Comparison of ENCODE assay signal across 8 mouse cellular contexts in genomic region chr19:53901931-53902738, GRCm38 (mm10). TPM values are rescaled to one million over a fixed set of nuclear protein-coding genes. Genes with fewer than 3 reads are reported as not detected.
A peak's percentile ranks its signal among the peaks of the same experiment; 100 is the strongest.
DNase-seq lines count a peak whose midpoint lies in the region; ATAC-seq and TF ChIP-seq lines count a peak whose summit lies in the region.

No protein-coding gene starts in this region.

- H3K4me3 ChIP-seq in embryonic fibroblast, embryonic 13.5 days (ENCODE audit: insufficient read depth, low read length) = peak overlapping the region; percentile 27; the same call in 1 of the 2 replicates
- peak overlapping the region; percentile 93 for H3K4me3 ChIP-seq in limb, embryonic 11.5 days (ENCODE audit: low read depth, low read length)
- H3K4me3 ChIP-seq in neural tube, embryonic 12.5 days = peak overlapping the region; percentile 94

- no peak for TF ChIP-seq CTCF in embryonic fibroblast, embryonic 13.5 days (IDR thresholded peaks at IDR 0.05; ENCODE audit: borderline replicate concordance, insufficient read depth, low read length)

- peak overlapping the region; percentile 74 for H3K4me2 ChIP-seq in limb, embryonic 11.5 days (ENCODE audit: low read depth, severe bottlenecking)
- peak overlapping the region; percentile 75 for H3K4me2 ChIP-seq in neural tube, embryonic 12.5 days (replicated peaks)

- 62% methylated on average over 15 of the region's 15 CpGs for WGBS in limb, embryonic 11.5 days
- 64% methylated on average over 15 of the region's 15 CpGs for WGBS in neural tube, embryonic 12.5 days

- H3K27ac ChIP-seq in embryonic fibroblast, embryonic 13.5 days (ENCODE audit: insufficient read depth, low read length) = peak overlapping the region; percentile 70
- H3K27ac ChIP-seq in limb, embryonic 11.5 days (replicated peaks; ENCODE audit: low read depth, low read length) = no peak overlapping the region
- no peak overlapping the region for H3K27ac ChIP-seq in neural tube, embryonic 12.5 days

- peak; percentile 47 for TF ChIP-seq POLR2A in embryonic fibroblast, embryonic 13.5 days (IDR thresholded peaks at IDR 0.05; ENCODE audit: low read depth, low read length)

- no peaks in the 10 kb centered on the region for H3K36me3 ChIP-seq in limb, embryonic 11.5 days (ENCODE audit: control insufficient read depth, insufficient read depth, low read length)
- no peaks in the 10 kb centered on the region for H3K36me3 ChIP-seq in neural tube, embryonic 12.5 days

- no peaks in the 10 kb centered on the region for H3K27me3 ChIP-seq in limb, embryonic 11.5 days (ENCODE audit: control insufficient read depth, insufficient read depth, low read length)
- H3K27me3 ChIP-seq in neural tube, embryonic 12.5 days (replicated peaks) = no peaks in the 10 kb centered on the region

- no peaks in the 10 kb centered on the region for H3K9me3 ChIP-seq in limb, embryonic 11.5 days (ENCODE audit: control insufficient read depth, low read length)
- no peaks in the 10 kb centered on the region for H3K9me3 ChIP-seq in neural tube, embryonic 12.5 days

- peak overlapping the region; percentile 78 for H3K9ac ChIP-seq in limb, embryonic 11.5 days (ENCODE audit: low read length)
- H3K9ac ChIP-seq in neural tube, embryonic 12.5 days = peak overlapping the region; percentile 68

- H3K4me1 ChIP-seq in embryonic fibroblast, embryonic 13.5 days (ENCODE audit: control insufficient read depth, insufficient read depth, low read length) = peaks cover 4% of the 10 kb centered on the region
- H3K4me1 ChIP-seq in limb, embryonic 11.5 days (ENCODE audit: control insufficient read depth, insufficient read depth, low read length) = no peaks in the 10 kb centered on the region; the same call in 1 of the 2 replicates
- peaks cover 13% of the 10 kb centered on the region for H3K4me1 ChIP-seq in neural tube, embryonic 12.5 days

- ATAC-seq in limb, embryonic 11.5 days (ENCODE audit: insufficient number of reproducible peaks, low FRiP score, low TSS enrichment, low read depth) = no peak
- ATAC-seq in neural tube, embryonic 12.5 days (ENCODE audit: low FRiP score, low read depth) = no peak
- ATAC-seq in monocyte, adult 5-6 weeks (replicated peaks; ENCODE audit: insufficient number of reproducible peaks, low FRiP score, low TSS enrichment, poor library complexity, severe bottlenecking) = no peak

- DNase-seq in embryo, embryonic 10 days (ENCODE audit: low spot score) = peak; percentile 22
- no peak for DNase-seq in embryo, embryonic 9.5 days (ENCODE audit: extremely low spot score)
- DNase-seq in CD4-positive, CD25-positive, alpha-beta regulatory T cell, adult 2 months (ENCODE audit: low read depth, low spot score) = peak; percentile 70
- DNase-seq in limb, embryonic 11.5 days (ENCODE audit: low spot score) = peak; percentile 41
- no peak for DNase-seq in adrenal gland, adult 18-20 months (ENCODE audit: low spot score in 2 of 2)

RNA-seq across cellular contexts. Expression of gene Pdcd4, which starts 10.1 kb away (rescaled TPM):
- 40.4 and 41.4 TPM in 2 replicates for polyA plus RNA-seq in embryonic fibroblast, embryonic 13.5 days (2011; ENCODE audit: insufficient read length, low read depth, missing spikeins)
- 75.5 and 80.7 TPM in 2 replicates for polyA plus RNA-seq in limb, embryonic 11.5 days (2014; fragmentation: Nextera tagmentation; extraction: Ambion mirVana)
- 84.0 and 86.4 TPM in 2 replicates for polyA plus RNA-seq in neural tube, embryonic 12.5 days (2016; fragmentation: Nextera tagmentation; extraction: Ambion mirVana)
- total RNA-seq in monocyte, adult 5-6 weeks (2017) = 238 to 392 TPM (median 322 TPM) in 3 replicates
- 10 to 100 TPM; 69.6 to 91.1 TPM for total RNA-seq in adrenal gland, adult 18-20 months (2021)

RNA-seq across cellular contexts. Expression of gene Shoc2, which starts 42.0 kb away (rescaled TPM):
- polyA plus RNA-seq in embryonic fibroblast, embryonic 13.5 days (2011; ENCODE audit: insufficient read length, low read depth, missing spikeins) = 89.7 and 99.6 TPM in 2 replicates
- 52.3 and 60.8 TPM in 2 replicates for polyA plus RNA-seq in limb, embryonic 11.5 days (2014; fragmentation: Nextera tagmentation; extraction: Ambion mirVana)
- 64.9 and 72.0 TPM in 2 replicates for polyA plus RNA-seq in neural tube, embryonic 12.5 days (2016; fragmentation: Nextera tagmentation; extraction: Ambion mirVana)
- total RNA-seq in monocyte, adult 5-6 weeks (2017) = 63.5 to 85.3 TPM (median 69.9 TPM) in 3 replicates
- 10 to 100 TPM; 40.3 to 48.7 TPM for total RNA-seq in adrenal gland, adult 18-20 months (2021)

RNA-seq across cellular contexts. Expression of gene Bbip1, which starts 42.3 kb away (rescaled TPM):
- polyA plus RNA-seq in embryonic fibroblast, embryonic 13.5 days (2011; ENCODE audit: insufficient read length, low read depth, missing spikeins) = 60.0 and 61.6 TPM in 2 replicates
- polyA plus RNA-seq in limb, embryonic 11.5 days (2014; fragmentation: Nextera tagmentation; extraction: Ambion mirVana) = 98.0 and 100 TPM in 2 replicates
- polyA plus RNA-seq in neural tube, embryonic 12.5 days (2016; fragmentation: Nextera tagmentation; extraction: Ambion mirVana) = 120 and 121 TPM in 2 replicates
- total RNA-seq in monocyte, adult 5-6 weeks (2017) = 42.3 to 45.1 TPM (median 43.5 TPM) in 3 replicates
- total RNA-seq in adrenal gland, adult 18-20 months (2021) = 10 to 100 TPM; 21.0 to 27.3 TPM

Comparison
In these comparisons a context has a peak if more than half of its experiments do, and no peak if none do; other contexts are left out.
1. DNase-seq: peak in embryo, embryonic 10 days (single experiment), CD4-positive, CD25-positive, alpha-beta regulatory T cell, adult 2 months (single experiment) and limb, embryonic 11.5 days (single experiment); none in embryo, embryonic 9.5 days (single experiment) and adrenal gland, adult 18-20 months (0 of 2).
2. H3K4me3 ChIP-seq: peak in every context shown above with its lines; median percentile 94 in neural tube, embryonic 12.5 days; 93 in limb, embryonic 11.5 days; 27 in embryonic fibroblast, embryonic 13.5 days.